Mouse (Mus musculus): ENCODE results near the gene Pip4k2c. TPM values are rescaled to one million over a fixed set of nuclear protein-coding genes. Genes with fewer than 3 reads are reported as not detected.

Pip4k2c gene
- polyA plus RNA-seq, 1 experiment from 2014 or later = 27.3 TPM

Other genes with a start within 250 kb of the Pip4k2c start
- gene Ctdsp2, start 232.9 kb downstream of the Pip4k2c start, polyA plus RNA-seq (2016; fragmentation: Nextera tagmentation; extraction: Ambion mirVana) = 74.6 and 89.2 TPM in 2 replicates
- 0.15 and 1.1 TPM in 2 replicates for gene Avil, start 210.9 kb downstream of the Pip4k2c start, polyA plus RNA-seq (2016; fragmentation: Nextera tagmentation; extraction: Ambion mirVana)
- gene Tsfm, start 180.7 kb downstream of the Pip4k2c start, polyA plus RNA-seq (2016; fragmentation: Nextera tagmentation; extraction: Ambion mirVana) = 85.2 and 99.1 TPM in 2 replicates
- gene Mettl1, start 170.2 kb downstream of the Pip4k2c start, polyA plus RNA-seq (2016; fragmentation: Nextera tagmentation; extraction: Ambion mirVana) = 52.5 and 53.7 TPM in 2 replicates
- 0.50 TPM in 2 replicates for gene Eef1akmt3, start 170.1 kb downstream of the Pip4k2c start, polyA plus RNA-seq (2016; fragmentation: Nextera tagmentation; extraction: Ambion mirVana)
- 0.16 TPM in 1 of 2 replicates, not detected in the other for gene Cyp27b1, start 163.3 kb downstream of the Pip4k2c start, polyA plus RNA-seq (2016; fragmentation: Nextera tagmentation; extraction: Ambion mirVana)
- 1.5 and 1.9 TPM in 2 replicates for gene March9, start 151.4 kb downstream of the Pip4k2c start, polyA plus RNA-seq (2016; fragmentation: Nextera tagmentation; extraction: Ambion mirVana)
- gene Cdk4, start 148.1 kb downstream of the Pip4k2c start, polyA plus RNA-seq (2016; fragmentation: Nextera tagmentation; extraction: Ambion mirVana) = 2,363 and 2,376 TPM in 2 replicates
- gene Tspan31, start 141.3 kb downstream of the Pip4k2c start, polyA plus RNA-seq (2016; fragmentation: Nextera tagmentation; extraction: Ambion mirVana) = 171 and 172 TPM in 2 replicates
- 0.38 TPM in 1 of 2 replicates, not detected in the other for gene Agap2, start 136.3 kb downstream of the Pip4k2c start, polyA plus RNA-seq (2016; fragmentation: Nextera tagmentation; extraction: Ambion mirVana)
- gene Os9, start 90.5 kb downstream of the Pip4k2c start, polyA plus RNA-seq (2016; fragmentation: Nextera tagmentation; extraction: Ambion mirVana) = 58.7 and 65.5 TPM in 2 replicates
- 4.3 and 5.0 TPM in 2 replicates for gene B4galnt1, start 46.4 kb downstream of the Pip4k2c start, polyA plus RNA-seq (2016; fragmentation: Nextera tagmentation; extraction: Ambion mirVana)
- gene Slc26a10, start 30.9 kb downstream of the Pip4k2c start, polyA plus RNA-seq (2016; fragmentation: Nextera tagmentation; extraction: Ambion mirVana) = 3.4 and 3.5 TPM in 2 replicates
- gene Arhgef25, start 21.5 kb downstream of the Pip4k2c start, polyA plus RNA-seq (2016; fragmentation: Nextera tagmentation; extraction: Ambion mirVana) = 67.5 and 74.1 TPM in 2 replicates
- 150 and 166 TPM in 2 replicates for gene Dtx3, start 15.9 kb downstream of the Pip4k2c start, polyA plus RNA-seq (2016; fragmentation: Nextera tagmentation; extraction: Ambion mirVana)
- gene Kif5a, start 51.8 kb upstream of the Pip4k2c start, polyA plus RNA-seq (2016; fragmentation: Nextera tagmentation; extraction: Ambion mirVana) = 5.3 and 5.6 TPM in 2 replicates
- gene Dctn2, start 54.8 kb upstream of the Pip4k2c start, polyA plus RNA-seq (2016; fragmentation: Nextera tagmentation; extraction: Ambion mirVana) = 174 and 183 TPM in 2 replicates
- gene Mbd6, start 77.4 kb upstream of the Pip4k2c start, polyA plus RNA-seq (2016; fragmentation: Nextera tagmentation; extraction: Ambion mirVana) = 17.2 and 19.8 TPM in 2 replicates
- gene Mars, start 100.2 kb upstream of the Pip4k2c start, polyA plus RNA-seq (2016; fragmentation: Nextera tagmentation; extraction: Ambion mirVana) = 144 and 145 TPM in 2 replicates
- gene Arhgap9, start 110.4 kb upstream of the Pip4k2c start, polyA plus RNA-seq (2016; fragmentation: Nextera tagmentation; extraction: Ambion mirVana) = 5.7 and 6.5 TPM in 2 replicates
- gene Gli1, start 130.4 kb upstream of the Pip4k2c start, polyA plus RNA-seq (2016; fragmentation: Nextera tagmentation; extraction: Ambion mirVana) = 11.0 and 14.2 TPM in 2 replicates
- gene Inhbe, start 142.8 kb upstream of the Pip4k2c start, polyA plus RNA-seq (2016; fragmentation: Nextera tagmentation; extraction: Ambion mirVana) = 0.04 and 0.08 TPM in 2 replicates
- gene Inhbc, start 158.8 kb upstream of the Pip4k2c start, polyA plus RNA-seq (2016; fragmentation: Nextera tagmentation; extraction: Ambion mirVana) = not detected in 2 replicates
- 45.6 and 56.4 TPM in 2 replicates for gene R3hdm2, start 168.7 kb upstream of the Pip4k2c start, polyA plus RNA-seq (2016; fragmentation: Nextera tagmentation; extraction: Ambion mirVana)

Measured in limb, embryonic 12.5 days (tissue).